Mouse (Mus musculus): Measurements from ENCODE around the gene Zfy1.
"Not testable (repeated sequence)": the region's sequence is repeated elsewhere in the genome, so short reads cannot be mapped to it uniquely, and the experiment has no call there.

The Zfy1 gene

DNA sequence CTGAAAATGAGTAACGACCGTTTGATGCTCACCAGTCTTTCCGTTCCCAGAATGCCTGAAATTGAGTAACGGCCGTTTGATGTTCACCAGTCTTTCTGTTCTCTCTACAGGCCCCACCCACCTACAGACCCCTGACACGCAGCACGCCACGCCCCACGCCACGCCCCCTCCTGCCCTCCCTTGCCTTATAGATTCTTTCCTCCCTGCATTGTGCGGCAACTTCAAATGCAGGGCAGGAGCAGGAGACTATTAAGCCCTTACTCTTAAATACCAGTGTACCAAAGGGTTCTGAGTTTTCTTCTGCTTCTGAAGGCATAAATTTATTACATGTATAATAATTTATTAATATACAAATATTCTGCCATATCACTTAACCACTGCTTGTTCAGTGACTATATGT, at the start of gene Zfy1:
TSS of gene Zfy1 (minus strand) at position 101 of the 400 bp plus-strand sequence.
- DNase-seq, result not testable (repeated sequence)

DNA sequence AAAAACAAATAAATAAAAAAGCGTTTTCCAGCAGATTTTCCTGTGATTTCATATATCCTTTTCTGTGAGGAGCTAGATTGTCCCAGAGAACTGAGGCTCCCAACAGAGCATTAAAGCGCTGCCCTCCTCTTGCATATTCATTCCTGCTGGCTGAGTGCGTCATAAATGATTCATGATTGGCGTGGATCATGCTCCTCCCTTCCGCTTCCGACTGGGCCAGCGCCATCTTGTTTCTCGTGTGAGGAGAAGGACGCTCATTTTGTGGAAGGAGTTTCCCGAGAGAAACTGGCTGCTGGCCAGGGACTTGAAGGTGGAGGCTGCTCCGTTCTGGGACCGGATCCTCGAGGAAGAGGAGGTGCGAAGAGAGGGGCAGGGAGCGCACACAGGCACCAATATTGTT, 21.2 kb upstream of the Zfy1 start, which contains the start of gene Uba1y:
TSS of gene Uba1y (plus strand) at position 254 of the 400 bp plus-strand sequence.
- DNase-seq, result no peak

DNA sequence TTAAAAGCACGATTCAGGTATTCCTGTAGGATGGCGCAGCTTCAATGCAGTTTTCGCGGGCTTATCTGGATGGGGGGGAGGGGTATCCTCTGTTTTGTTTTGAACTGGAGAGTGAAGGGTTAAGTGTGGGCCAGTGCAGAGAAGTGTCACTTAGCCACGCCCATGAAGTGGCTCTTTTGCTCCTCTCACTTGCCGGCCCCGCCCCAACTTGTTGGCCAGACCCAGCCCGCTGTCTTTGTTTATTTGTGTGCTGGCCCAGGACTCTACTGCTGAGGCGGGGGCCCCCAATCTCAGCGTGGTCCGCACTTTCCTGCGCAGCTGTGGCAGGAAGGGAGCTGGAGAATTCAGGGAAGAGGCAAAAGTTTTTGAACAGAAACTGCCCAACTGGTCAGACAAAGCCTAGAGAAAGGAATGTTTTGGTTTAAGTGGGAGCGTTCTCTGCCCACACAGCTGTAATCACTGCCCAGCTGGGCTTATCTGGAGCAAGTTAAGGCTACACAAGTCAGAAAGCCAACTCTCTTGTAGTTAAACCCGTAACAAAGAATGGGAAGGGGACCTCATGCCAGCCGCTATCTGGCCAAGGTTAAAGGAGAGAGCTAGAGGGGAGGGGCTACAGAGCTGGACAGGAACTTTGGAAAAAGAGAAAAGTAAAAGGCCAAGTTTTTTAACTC, 11.9 kb upstream of the Zfy1 start:
- no peak for DNase-seq
